Comparison of ENCODE assay signal across 17 mouse cellular contexts in genomic region chr3:16431082-16431818, GRCm38 (mm10).
DNase-seq lines count a peak whose midpoint lies in the region; ATAC-seq and TF ChIP-seq lines count a peak whose summit lies in the region.
"Had no signal": no experiment of that assay in that cellular context is flagged by ENCODE, and none has a peak within 500 bp of the region (broad histone marks: within the 10 kb centered on the region; RNA-seq: fewer than 3 reads in every experiment).

No protein-coding gene starts in this region.

- no peak overlapping the region for H3K4me3 ChIP-seq in forebrain, postnatal 0 days (ENCODE audit: low read depth, low read length)
- H3K4me3 ChIP-seq in midbrain, embryonic 15.5 days = no peak overlapping the region
- H3K4me3 ChIP-seq in cerebellum, adult 2 months (replicated peaks; ENCODE audit: insufficient read depth, low read depth, low read length) = no peak overlapping the region
- H3K4me3 ChIP-seq: embryonic facial prominence, embryonic 13.5 days; heart, embryonic 13.5 days; layer of hippocampus, adult 2 months; stomach, embryonic 15.5 days had no signal

- H3K27me3 ChIP-seq in forebrain, postnatal 0 days (ENCODE audit: insufficient read depth, low read length) = no peaks in the 10 kb centered on the region
- H3K27me3 ChIP-seq in midbrain, embryonic 15.5 days (replicated peaks) = no peaks in the 10 kb centered on the region
- no peaks in the 10 kb centered on the region for H3K27me3 ChIP-seq in cerebellum, adult 2 months (ENCODE audit: control insufficient read depth, insufficient read depth, low read length)
- H3K27me3 ChIP-seq: embryonic facial prominence, embryonic 13.5 days; heart, embryonic 13.5 days; stomach, embryonic 15.5 days had no signal

- H3K27ac ChIP-seq in forebrain, postnatal 0 days (ENCODE audit: low read depth, low read length) = no peak overlapping the region
- peak overlapping the region; percentile 69 for H3K27ac ChIP-seq in midbrain, embryonic 15.5 days
- no peak overlapping the region for H3K27ac ChIP-seq in cerebellum, adult 2 months (ENCODE audit: insufficient read depth, low read length)
- H3K27ac ChIP-seq: embryonic facial prominence, embryonic 13.5 days; heart, embryonic 13.5 days; layer of hippocampus, adult 2 months; stomach, embryonic 15.5 days had no signal

- no peak for TF ChIP-seq POLR2A in brain, embryonic 14.5 days (IDR thresholded peaks at IDR 0.05; ENCODE audit: borderline replicate concordance, extremely low read depth, insufficient read depth, insufficient read length, poor library complexity, severe bottlenecking)
- TF ChIP-seq POLR2A in cerebellum, adult 2 months (IDR thresholded peaks at IDR 0.05; ENCODE audit: borderline replicate concordance, insufficient read depth, low read length) = no peak

- no peak overlapping the region for H3K9ac ChIP-seq in forebrain, postnatal 0 days
- H3K9ac ChIP-seq in midbrain, embryonic 15.5 days = no peak overlapping the region
- H3K9ac ChIP-seq: embryonic facial prominence, embryonic 13.5 days; heart, embryonic 13.5 days; stomach, embryonic 15.5 days had no signal

- no peaks in the 10 kb centered on the region for H3K4me1 ChIP-seq in forebrain, postnatal 0 days (ENCODE audit: insufficient read depth)
- H3K4me1 ChIP-seq in midbrain, embryonic 15.5 days = peaks cover 8% of the 10 kb centered on the region; the same call in 1 of the 2 replicates
- H3K4me1 ChIP-seq in cerebellum, adult 2 months (ENCODE audit: control insufficient read depth, insufficient read depth, low read length) = no peaks in the 10 kb centered on the region
- H3K4me1 ChIP-seq: embryonic facial prominence, embryonic 13.5 days; heart, embryonic 13.5 days; stomach, embryonic 15.5 days had no signal

- H3K9me3 ChIP-seq in forebrain, postnatal 0 days (ENCODE audit: low read length) = no peaks in the 10 kb centered on the region
- no peaks in the 10 kb centered on the region for H3K9me3 ChIP-seq in midbrain, embryonic 15.5 days
- H3K9me3 ChIP-seq: embryonic facial prominence, embryonic 13.5 days; heart, embryonic 13.5 days; stomach, embryonic 15.5 days had no signal

- ATAC-seq in forebrain, postnatal 0 days = peak; percentile 88
- peak; percentile 94 for ATAC-seq in midbrain, embryonic 15.5 days (replicated peaks)
- no peak for ATAC-seq in CD4-positive, CD25-positive, alpha-beta regulatory T cell, adult 4 months

- 11% methylated on average over 3 of the region's 3 CpGs for WGBS in forebrain, postnatal 0 days
- 18% methylated on average over 3 of the region's 3 CpGs for WGBS in midbrain, embryonic 15.5 days
- 35% methylated on average over 3 of the region's 3 CpGs for WGBS in cerebellum, adult 2 months

- TF ChIP-seq CTCF in brain, embryonic 14.5 days (IDR thresholded peaks at IDR 0.05; ENCODE audit: borderline replicate concordance, extremely low read depth, insufficient read depth, insufficient read length) = no peak
- TF ChIP-seq CTCF in forebrain, postnatal 0 days (IDR thresholded peaks at IDR 0.05; ENCODE audit: low read depth) = no peak
- no peak for TF ChIP-seq CTCF in cerebellum, adult 2 months (IDR thresholded peaks at IDR 0.05; ENCODE audit: borderline replicate concordance, insufficient read depth, low read depth, low read length)

- no peak overlapping the region for H3K4me2 ChIP-seq in forebrain, postnatal 0 days (ENCODE audit: low read depth)
- H3K4me2 ChIP-seq in midbrain, embryonic 15.5 days = no peak overlapping the region
- H3K4me2 ChIP-seq: embryonic facial prominence, embryonic 13.5 days; heart, embryonic 13.5 days; stomach, embryonic 15.5 days had no signal

- no peaks in the 10 kb centered on the region for H3K36me3 ChIP-seq in forebrain, postnatal 0 days (ENCODE audit: insufficient read depth)
- no peaks in the 10 kb centered on the region for H3K36me3 ChIP-seq in midbrain, embryonic 15.5 days (replicated peaks)
- H3K36me3 ChIP-seq: embryonic facial prominence, embryonic 13.5 days; heart, embryonic 13.5 days; stomach, embryonic 15.5 days had no signal

- DNase-seq in ES-CJ7 (ENCODE audit: low read depth, low spot score) = peak; percentile 49
- DNase-seq in brain, embryonic 14.5 days (ENCODE audit: low read depth) = peak; percentile 85
- peak; percentile 35 for DNase-seq in forebrain, postnatal 0 days
- DNase-seq in cerebellum, adult 2 months = no peak
- DNase-seq in urinary bladder, postnatal 14 days (ENCODE audit: low spot score) = no peak
- DNase-seq in heart, postnatal 4 days = no peak
- DNase-seq: cerebellum, adult 9-10 months; gastrocnemius, postnatal 25 days; kidney, adult 8-10 months; lung, adult 2 months; thymus, postnatal 4 days had no signal

Comparison
In these comparisons a context has a peak if more than half of its experiments do, and no peak if none do; other contexts are left out.
1. DNase-seq: peak in ES-CJ7 (single experiment), brain, embryonic 14.5 days (single experiment) and forebrain, postnatal 0 days (single experiment); none in cerebellum, adult 2 months (0 of 2), urinary bladder, postnatal 14 days (single experiment) and heart, postnatal 4 days (single experiment).